Mouse (Mus musculus) lung, adult 2 months (tissue): ENCODE measurements around the gene Yipf1. TPM values are rescaled to one million over a fixed set of nuclear protein-coding genes. Genes with fewer than 3 reads are reported as not detected.

Source experiments
- DNase-seq: peaks from one replicate; pipeline ENCODE4 v3.0.0; 2022
- H3K4me1 ChIP-seq: fragments of 200-500 bp; 2 replicates; pipeline ENCODE4 v1.6.1; 2011; ENCODE audit warnings: low read length; ENCODE audit not compliant: control insufficient read depth, insufficient read depth
- H3K4me3 ChIP-seq: fragments of 200-500 bp; replicated peaks from 2 replicates; pipeline ENCODE3; 2011; ENCODE audit warnings: low read depth, mild to moderate bottlenecking, control low read depth, low read length; ENCODE audit errors: extremely low read depth
- CTCF ChIP-seq: fragments of 200-500 bp; IDR thresholded peaks from 2 replicates; pipeline ENCODE4 v1.5.1; 2011; ENCODE audit warnings: mild to moderate bottlenecking, low read length, control low read depth; ENCODE audit not compliant: insufficient read depth
- POLR2A ChIP-seq: fragments of 200-500 bp; IDR thresholded peaks from 2 replicates; pipeline ENCODE4 v1.6.1; 2011; ENCODE audit warnings: low read depth, mild to moderate bottlenecking, control low read depth, low read length, borderline replicate concordance; ENCODE audit errors: extremely low read depth
- WGBS: fragments of 180-500 bp; shearing (Covaris S2); methylation state at CpG from one replicate; pipeline ENCODE4 v1.1.7; 2018; 5-methylcytosine and 5-hydroxymethylcytosine counted together
- polyA plus RNA-seq: library from polyadenylated mRNA; depleted of rRNA; stranded (reverse); fragments of >200 nt; gene quantifications from 2 replicates; pipeline ENCODE4 v1.2.3, GENCODE M21; 2012

Yipf1 gene
- polyA plus RNA-seq, 1 experiment: 48.6 TPM

DNA sequence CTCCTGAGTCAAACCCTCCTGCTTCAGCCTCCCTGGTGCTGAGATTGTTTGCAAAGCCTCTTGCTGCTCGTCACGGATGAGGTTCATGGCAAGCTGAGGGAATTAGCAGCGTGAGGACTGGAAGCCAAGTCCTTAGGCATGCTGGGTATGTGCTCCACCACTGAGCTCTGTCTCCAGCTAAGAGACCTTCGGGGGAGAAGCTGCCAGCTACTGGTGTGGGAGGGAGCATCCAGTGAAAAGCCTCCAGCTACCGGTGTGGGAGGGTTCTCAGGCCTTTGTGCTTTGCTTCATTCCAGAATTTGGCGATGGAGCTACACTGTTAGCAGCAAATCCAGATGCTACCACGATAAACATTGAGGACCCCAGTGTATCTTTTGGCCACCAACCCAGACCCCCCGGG is 4.5 kb downstream of the Yipf1 start:
- WGBS: 78% methylated on average over 8 of the region's 8 CpGs
- peaks cover 4% of the 10 kb centered on the region for H3K4me1 ChIP-seq
- TF ChIP-seq POLR2A (no peak), CTCF (no peak)
- no peak for DNase-seq
- H3K4me3 ChIP-seq: no peak overlapping the region

DNA sequence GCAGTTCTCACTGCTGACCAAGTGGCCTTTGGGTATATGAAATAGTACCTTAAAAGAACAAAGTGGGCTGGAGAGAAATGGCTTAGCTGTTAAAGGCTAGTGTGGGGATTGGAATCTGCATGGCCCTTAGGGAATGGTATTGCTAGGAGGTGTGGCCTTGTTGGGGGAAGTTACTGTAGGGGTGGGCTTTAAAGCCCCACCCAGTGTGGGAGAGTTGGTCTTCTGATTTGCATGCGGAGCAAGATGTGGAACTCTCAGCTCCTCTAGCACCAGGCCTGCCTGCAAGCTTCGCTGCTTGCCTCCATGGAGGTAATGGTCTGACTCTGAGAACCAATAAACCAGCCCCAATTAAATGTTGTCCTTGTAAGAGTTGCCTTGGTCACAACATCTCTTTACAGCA is 6.9 kb downstream of the Yipf1 start:
- no peak for DNase-seq
- no peaks in the 10 kb centered on the region for H3K4me1 ChIP-seq
- H3K4me3 ChIP-seq: no peak overlapping the region
- 77% methylated on average over 2 of the region's 2 CpGs for WGBS
- TF ChIP-seq POLR2A (no peak), CTCF (no peak)

DNA sequence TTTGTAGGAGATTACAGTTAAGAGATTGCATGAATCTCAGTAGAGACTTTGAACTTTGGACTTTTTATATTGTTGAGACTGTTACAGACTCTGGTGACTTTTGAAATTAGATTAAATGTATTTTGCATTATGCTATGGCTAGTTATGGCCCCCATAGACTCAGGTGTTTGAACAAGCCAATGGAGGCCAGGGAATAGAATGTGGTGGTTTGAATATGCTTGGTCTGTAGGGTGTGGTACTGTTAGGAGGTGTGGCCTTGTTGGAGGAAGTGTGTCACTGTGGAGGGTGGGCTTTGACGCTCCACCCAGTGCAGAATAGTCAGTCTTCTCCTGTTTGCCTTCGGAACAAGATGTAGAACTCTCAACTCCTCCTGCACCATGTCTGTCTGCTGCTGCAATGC is 8.9 kb downstream of the Yipf1 start:
- TF ChIP-seq CTCF (no peak), POLR2A (no peak)
- Histone ChIP-seq H3K4me1 (no peaks in the 10 kb centered on the region), H3K4me3 (no peak overlapping the region)
- no peak for DNase-seq
- 78% methylated on average over 2 of the region's 2 CpGs for WGBS

DNA sequence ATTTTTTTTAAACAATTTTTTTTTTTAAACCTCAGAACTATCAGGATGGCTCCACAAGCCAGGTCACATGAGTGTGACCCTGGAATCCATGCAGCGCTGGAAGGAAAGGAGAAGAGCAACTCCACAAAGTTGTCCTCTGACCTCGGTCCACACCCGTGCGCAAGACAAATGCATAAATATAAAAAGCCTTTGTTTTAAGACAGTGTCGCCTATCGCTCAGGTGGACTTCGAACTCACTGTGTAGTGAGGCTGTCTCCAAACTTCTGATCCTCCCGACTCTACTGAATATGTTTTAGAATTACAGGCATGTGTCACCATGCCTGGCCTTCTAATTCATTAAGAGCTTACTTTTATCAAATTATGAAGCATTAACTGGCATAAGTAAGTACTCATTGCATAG is 14.4 kb downstream of the Yipf1 start:
- DNase-seq: no peak
- no peak overlapping the region for H3K4me3 ChIP-seq
- no peaks in the 10 kb centered on the region for H3K4me1 ChIP-seq
- WGBS: 93% methylated on average over 8 of the region's 8 CpGs
- TF ChIP-seq CTCF (no peak), POLR2A (no peak)

DNA sequence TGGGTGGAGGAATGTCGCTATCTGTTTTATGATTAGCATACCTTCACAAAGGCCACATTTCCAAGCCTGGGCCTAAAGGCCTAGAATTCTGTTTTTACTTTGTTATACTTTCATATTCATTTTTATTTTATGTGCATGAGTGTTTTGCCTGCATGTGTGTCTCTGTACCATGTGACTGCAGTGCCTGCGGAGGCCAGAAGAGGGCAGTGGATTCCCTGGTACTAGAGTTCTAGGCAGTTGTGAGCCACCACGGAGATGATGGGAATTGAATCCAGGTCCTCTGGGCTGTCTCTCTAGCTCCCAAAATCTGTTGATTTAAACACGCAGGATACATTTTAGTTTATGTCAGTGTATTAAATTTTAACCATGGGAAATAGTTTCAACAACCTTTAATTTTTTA is 19.4 kb downstream of the Yipf1 start:
- WGBS: 91% methylated on average over 4 of the region's 4 CpGs
- no peaks in the 10 kb centered on the region for H3K4me1 ChIP-seq
- TF ChIP-seq POLR2A: no peak
- TF ChIP-seq CTCF: peak; percentile 36; the same call in 1 of the 2 replicates
- no peak for DNase-seq
- H3K4me3 ChIP-seq: no peak overlapping the region

DNA sequence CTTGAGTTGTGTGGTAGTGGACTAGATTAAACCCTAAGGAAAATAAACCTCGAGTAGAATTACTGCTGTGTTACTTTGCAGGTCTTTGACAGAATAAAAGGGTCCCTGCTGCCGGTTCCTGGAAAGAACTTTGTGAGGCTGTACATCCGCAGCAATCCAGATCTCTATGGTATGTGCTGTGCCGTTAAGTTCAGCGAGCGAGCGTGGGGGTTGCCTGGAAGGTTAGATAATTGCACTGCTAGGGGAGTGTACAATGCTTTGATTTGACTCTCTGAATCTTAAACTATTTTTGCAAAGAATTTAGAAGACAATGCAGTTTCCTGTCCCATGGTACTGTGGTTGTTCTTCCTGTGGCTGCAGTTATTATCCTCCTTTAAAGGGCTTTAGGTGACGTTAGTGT is 22.2 kb downstream of the Yipf1 start:
- TF ChIP-seq CTCF (no peak), POLR2A (no peak)
- Histone ChIP-seq H3K4me3 (no peak overlapping the region), H3K4me1 (no peaks in the 10 kb centered on the region)
- DNase-seq: no peak
- WGBS: 72% methylated on average over 8 of the region's 8 CpGs

DNA sequence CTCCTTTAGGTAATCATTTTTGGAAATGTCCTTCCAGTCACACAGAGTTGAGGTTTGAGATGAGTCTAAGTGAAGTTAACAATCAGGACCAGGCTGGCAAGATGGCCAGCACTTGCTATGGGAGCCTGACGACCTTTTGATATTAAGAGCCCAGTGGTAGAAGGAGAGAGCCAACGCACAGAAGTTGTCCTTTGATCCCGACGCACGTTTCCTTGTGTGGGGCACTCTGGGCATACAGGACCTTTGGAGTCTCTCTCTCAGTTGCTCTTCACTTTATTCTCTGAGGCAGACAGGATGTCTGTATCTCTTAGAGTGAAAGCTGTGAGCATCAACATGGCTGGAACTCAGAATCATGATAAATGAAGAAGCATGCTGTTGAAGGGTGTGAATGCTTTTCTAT is 23.3 kb downstream of the Yipf1 start:
- TF ChIP-seq POLR2A (no peak), CTCF (no peak)
- H3K4me1 ChIP-seq: no peaks in the 10 kb centered on the region
- H3K4me3 ChIP-seq: no peak overlapping the region
- DNase-seq: no peak
- 87% methylated on average over 5 of the region's 5 CpGs for WGBS

DNA sequence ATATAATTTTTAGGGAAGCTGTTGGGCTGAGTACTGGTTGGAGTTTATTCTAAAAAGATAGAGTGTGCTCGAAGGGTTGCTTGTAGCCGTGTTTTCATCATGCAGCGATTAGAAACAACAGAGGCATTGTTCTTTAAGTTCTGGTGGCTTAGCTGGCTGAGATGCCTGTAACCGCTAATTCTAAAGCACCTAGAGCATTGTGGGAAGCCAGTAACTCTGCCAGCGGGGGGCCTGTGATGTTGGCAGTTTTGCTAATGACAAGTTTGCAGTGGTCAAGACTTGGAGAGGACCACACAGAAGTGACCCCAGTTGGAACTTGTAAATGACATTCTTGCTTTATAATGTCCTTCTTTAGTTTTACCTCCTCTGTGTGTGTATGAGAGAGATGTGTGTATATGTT is 27.2 kb downstream of the Yipf1 start:
- WGBS: 78% methylated on average over 5 of the region's 5 CpGs
- no peak for DNase-seq
- Histone ChIP-seq H3K4me3 (no peak overlapping the region), H3K4me1 (no peaks in the 10 kb centered on the region)
- TF ChIP-seq POLR2A: no peak
- no peak for TF ChIP-seq CTCF

DNA sequence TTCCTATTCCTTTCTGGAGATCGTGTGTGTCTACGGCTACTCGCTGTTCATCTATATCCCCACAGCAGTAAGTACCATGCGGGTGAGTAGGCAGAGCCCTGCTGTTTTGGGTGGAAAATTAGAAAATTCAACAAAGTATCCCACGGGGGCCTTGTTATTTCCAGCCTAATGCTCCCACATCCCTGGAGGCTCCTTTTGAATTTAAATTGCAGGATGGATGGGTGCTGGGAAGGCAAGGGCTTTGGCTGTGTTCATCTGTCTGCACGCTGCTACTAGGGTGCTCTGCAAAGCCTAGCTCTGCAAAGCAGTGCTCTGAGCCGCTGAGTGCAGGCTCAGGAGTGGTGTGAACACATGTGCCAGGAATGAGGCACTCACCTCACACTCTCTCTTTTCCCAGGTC is 30.4 kb downstream of the Yipf1 start:
- WGBS: 83% methylated on average over 7 of the region's 7 CpGs
- DNase-seq: no peak
- Histone ChIP-seq H3K4me1 (no peaks in the 10 kb centered on the region), H3K4me3 (no peak overlapping the region)
- no peak for TF ChIP-seq POLR2A
- no peak for TF ChIP-seq CTCF

DNA sequence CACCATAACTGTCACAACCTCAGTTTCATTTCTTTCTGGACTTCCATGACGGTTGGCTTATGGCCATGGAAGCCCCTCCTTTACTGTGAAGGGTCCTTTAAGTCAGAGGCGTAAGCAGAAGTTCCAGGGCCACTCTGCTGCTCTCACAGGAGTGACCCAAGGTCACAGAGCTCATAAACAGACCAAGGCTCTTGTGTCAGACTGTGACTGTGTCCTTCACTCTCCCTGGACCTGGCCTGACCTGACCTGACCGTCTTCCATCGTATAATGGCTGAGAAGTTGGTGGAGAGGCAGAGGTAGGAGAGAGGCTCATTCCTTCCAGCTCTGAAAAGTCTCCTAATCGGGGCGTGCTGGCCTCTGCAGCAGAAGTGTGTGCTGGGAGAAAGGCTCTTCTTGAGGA is 33.1 kb downstream of the Yipf1 start:
- no peak for TF ChIP-seq POLR2A
- TF ChIP-seq CTCF: no peak

More for the DNA sequence above, 33.1 kb downstream of the Yipf1 start:
- 57% methylated on average over 6 of the region's 6 CpGs for WGBS
- H3K4me3 ChIP-seq: no peak overlapping the region
- no peak for DNase-seq
- H3K4me1 ChIP-seq: no peaks in the 10 kb centered on the region
